Mouse (Mus musculus) intestine, embryonic 16.5 days (tissue): ENCODE data around the gene D230025D16Rik. TPM values are rescaled to one million over a fixed set of nuclear protein-coding genes. Genes with fewer than 3 reads are reported as not detected.

Experiments used
- ATAC-seq: fragments of 200-750 bp; cut with Nextera tagmentation; 2 replicates; pipeline ENCODE4 v1.8.0; 2017; ENCODE audit warnings: moderate TSS enrichment, moderate library complexity
- H3K27ac ChIP-seq: fragments of 300-500 bp; sonication (generic); 2 replicates; pipeline ENCODE4 v1.5.1; 2014; ENCODE audit warnings: mild to moderate bottlenecking, low read length
- H3K27me3 ChIP-seq: fragments of 300-500 bp; sonication (generic); replicated peaks from 2 replicates; pipeline ENCODE4 v1.6.1; 2014; ENCODE audit warnings: low read length, control low read depth, mixed read lengths; ENCODE audit not compliant: control insufficient read depth, insufficient read depth
- H3K36me3 ChIP-seq: fragments of 300-500 bp; sonication (generic); 2 replicates; pipeline ENCODE4 v1.6.1; 2014; ENCODE audit warnings: low read length, control low read depth; ENCODE audit not compliant: control insufficient read depth, insufficient read depth
- H3K4me1 ChIP-seq: fragments of 300-500 bp; sonication (generic); 2 replicates; pipeline ENCODE4 v1.6.1; 2014; ENCODE audit warnings: low read length, control low read depth, mixed read lengths; ENCODE audit not compliant: control insufficient read depth, insufficient read depth
- H3K4me2 ChIP-seq: fragments of 300-500 bp; sonication (generic); 2 replicates; pipeline ENCODE4 v1.6.1; 2014; ENCODE audit warnings: low read depth, low read length, control low read depth
- H3K4me3 ChIP-seq: fragments of 300-500 bp; sonication (generic); 2 replicates; pipeline ENCODE4 v1.5.1; 2014; ENCODE audit warnings: mild to moderate bottlenecking, low read length
- H3K9ac ChIP-seq: fragments of 300-500 bp; sonication (generic); 2 replicates; pipeline ENCODE4 v1.6.1; 2014; ENCODE audit warnings: low read depth, low read length
- H3K9me3 ChIP-seq: fragments of 300-500 bp; sonication (generic); 2 replicates; pipeline ENCODE4 v1.6.1; 2016; ENCODE audit warnings: low read length, control low read depth; ENCODE audit not compliant: control insufficient read depth
- WGBS: fragments of 180-500 bp; shearing (Covaris S2); extraction: QIAGEN DNeasy Blood & Tissue Kit; methylation state at CpG from one replicate; pipeline ENCODE4 v1.1.7; 2014; 5-methylcytosine and 5-hydroxymethylcytosine counted together
- polyA plus RNA-seq: library from polyadenylated mRNA; unstranded; fragments of >200 nt; fragmentation: Nextera tagmentation; extraction: Ambion mirVana; gene quantifications from 2 replicates; pipeline ENCODE4 v1.2.1, GENCODE M21; 2015

D230025D16Rik gene
- polyA plus RNA-seq, 1 experiment from 2014 or later: 20.6 TPM

DNA sequence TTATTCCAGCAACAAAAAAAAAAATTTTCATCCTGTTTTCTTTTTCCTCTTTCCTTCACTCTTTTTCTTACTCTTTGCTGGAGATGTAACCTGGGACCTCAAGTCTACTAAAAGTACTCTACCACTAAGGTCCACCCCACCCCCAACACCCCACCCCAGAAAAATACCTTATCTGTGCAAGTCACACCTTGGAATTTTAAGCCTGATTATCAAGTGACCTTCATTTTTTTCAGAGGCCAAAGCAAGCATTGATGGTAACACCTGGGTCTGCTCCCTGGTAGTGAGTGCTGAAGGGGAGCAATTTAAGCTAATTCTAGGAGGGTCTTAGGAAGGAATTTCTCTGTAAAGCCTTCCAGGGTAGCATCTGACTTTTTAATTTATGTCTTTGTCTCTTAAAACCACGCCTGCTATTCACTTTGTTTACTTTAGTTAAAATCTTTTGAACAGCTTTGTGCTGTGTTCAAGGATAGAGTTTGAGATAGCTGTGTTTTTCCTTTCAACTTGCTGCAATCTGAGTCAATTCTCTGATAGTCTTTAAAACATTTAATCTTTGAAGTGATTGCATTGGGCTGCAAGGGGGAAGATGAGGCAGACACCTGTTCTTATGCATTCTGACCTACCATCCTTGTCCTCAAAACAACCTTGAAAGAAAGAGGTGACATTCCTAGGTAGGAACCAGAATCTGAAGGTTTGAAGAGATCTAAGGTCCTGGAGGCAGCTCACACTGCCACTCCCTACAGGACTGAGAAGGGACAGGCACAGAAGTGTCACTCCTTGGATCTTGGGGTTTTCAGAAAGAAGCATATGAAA is 8.4 kb downstream of the D230025D16Rik start:
- 24% methylated on average over 1 of the region's 1 CpGs for WGBS
- Histone ChIP-seq H3K9ac (no peak overlapping the region), H3K27ac (no peak overlapping the region; the same call in 1 of the 2 replicates), H3K9me3 (no peaks in the 10 kb centered on the region), H3K4me2 (no peak overlapping the region), H3K27me3 (no peaks in the 10 kb centered on the region), H3K36me3 (peaks cover 8% of the 10 kb centered on the region; the same call in 1 of the 2 replicates), H3K4me3 (no peak overlapping the region), H3K4me1 (peaks cover 5% of the 10 kb centered on the region; the same call in 1 of the 2 replicates)
- no peak for ATAC-seq

DNA sequence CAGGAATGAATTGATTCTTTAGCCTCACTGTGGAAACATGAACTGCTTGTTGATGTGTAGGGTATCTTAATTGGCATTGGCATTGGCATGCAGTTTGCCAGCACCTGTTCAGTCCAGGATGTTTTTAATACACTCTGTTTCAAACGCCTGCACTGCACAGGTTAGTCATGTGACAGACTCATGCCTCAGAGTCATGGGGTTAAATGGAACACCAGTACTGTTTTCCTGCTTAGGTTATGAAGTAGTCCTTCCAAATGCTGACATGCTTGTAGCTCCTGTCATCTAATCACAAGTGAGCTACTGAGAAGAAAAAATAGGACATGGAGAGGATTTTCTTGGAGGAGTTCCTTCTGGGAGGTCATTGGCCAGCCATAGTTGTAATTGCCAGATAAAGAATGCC is 10.3 kb downstream of the D230025D16Rik start:
- peaks cover 5% of the 10 kb centered on the region; the same call in 1 of the 2 replicates for H3K4me1 ChIP-seq
- no peak overlapping the region for H3K4me2 ChIP-seq
- ATAC-seq: no peak
- H3K4me3 ChIP-seq: no peak overlapping the region
- H3K36me3 ChIP-seq: peaks cover 15% of the 10 kb centered on the region
- H3K9me3 ChIP-seq: no peaks in the 10 kb centered on the region
- WGBS: 67% methylated on average over 1 of the region's 1 CpGs
- H3K9ac ChIP-seq: no peak overlapping the region
- H3K27ac ChIP-seq: no peak overlapping the region
- no peaks in the 10 kb centered on the region for H3K27me3 ChIP-seq

- WGBS: 87% methylated on average over 14 of the region's 14 CpGs
- peaks cover 5% of the 10 kb centered on the region; the same call in 1 of the 2 replicates for H3K4me1 ChIP-seq
- no peak for ATAC-seq
These were observed 12.6 kb downstream of the D230025D16Rik start for GRCm38 (mm10) chr8:105237442-105238142.

GRCm38 (mm10) chr8:105241016-105241415 is 16.1 kb downstream of the D230025D16Rik start:
- H3K36me3 ChIP-seq: peaks cover 20% of the 10 kb centered on the region
- ATAC-seq: no peak
- H3K27ac ChIP-seq: no peak overlapping the region
- H3K4me2 ChIP-seq: no peak overlapping the region
- H3K9ac ChIP-seq: no peak overlapping the region
- H3K27me3 ChIP-seq: no peaks in the 10 kb centered on the region
- WGBS: 93% methylated on average over 7 of the region's 7 CpGs
- H3K4me1 ChIP-seq: no peaks in the 10 kb centered on the region
- H3K9me3 ChIP-seq: no peaks in the 10 kb centered on the region
- no peak overlapping the region for H3K4me3 ChIP-seq

More at GRCm38 (mm10) chr8:105237442-105238142, 12.6 kb downstream of the D230025D16Rik start:
- Histone ChIP-seq H3K4me3 (no peak overlapping the region), H3K36me3 (peaks cover 19% of the 10 kb centered on the region), H3K9me3 (no peaks in the 10 kb centered on the region), H3K27ac (no peak overlapping the region), H3K27me3 (no peaks in the 10 kb centered on the region), H3K4me2 (no peak overlapping the region), H3K9ac (no peak overlapping the region)

- Histone ChIP-seq H3K27me3 (no peaks in the 10 kb centered on the region), H3K4me3 (no peak overlapping the region), H3K36me3 (peaks cover 4% of the 10 kb centered on the region; the same call in 1 of the 2 replicates), H3K4me1 (peaks cover 16% of the 10 kb centered on the region), H3K27ac (no peak overlapping the region), H3K9me3 (no peaks in the 10 kb centered on the region), H3K4me2 (no peak overlapping the region), H3K9ac (no peak overlapping the region)
- no peak for ATAC-seq
- whole genome bisulfite sequencing: 90% methylated on average over 6 of the region's 6 CpGs
These were observed 27.0 kb downstream of the D230025D16Rik start for GRCm38 (mm10) chr8:105251954-105252353.

- Histone ChIP-seq H3K27me3 (no peaks in the 10 kb centered on the region), H3K4me3 (no peak overlapping the region), H3K9ac (no peak overlapping the region), H3K27ac (no peak overlapping the region), H3K4me2 (no peak overlapping the region), H3K36me3 (peaks cover 4% of the 10 kb centered on the region; the same call in 1 of the 2 replicates), H3K9me3 (no peaks in the 10 kb centered on the region), H3K4me1 (peaks cover 16% of the 10 kb centered on the region)
- 80% methylated on average over 10 of the region's 10 CpGs for WGBS
- ATAC-seq: no peak
These were observed 28.0 kb downstream of the D230025D16Rik start for GRCm38 (mm10) chr8:105252680-105253537.

GRCm38 (mm10) chr8:105253766-105254151 is 28.8 kb downstream of the D230025D16Rik start:
- 0 out of 2 replicates have a peak overlapping the region, but pooled peaks have one; percentile 10 for H3K27ac ChIP-seq

GRCm38 (mm10) chr8:105254152-105254965 is 29.4 kb downstream of the D230025D16Rik start:
- peaks cover 9% of the 10 kb centered on the region for H3K27me3 ChIP-seq
- H3K4me1 ChIP-seq: peaks cover 23% of the 10 kb centered on the region
- peak overlapping the region; percentile 83 for H3K9ac ChIP-seq
- H3K36me3 ChIP-seq: peaks cover 4% of the 10 kb centered on the region; the same call in 1 of the 2 replicates
- WGBS: under 1% methylated on average over 70 of the region's 74 CpGs
- H3K9me3 ChIP-seq: no peaks in the 10 kb centered on the region
- H3K4me3 ChIP-seq: peak overlapping the region; percentile 71
- ATAC-seq: peak; percentile 91
- peak overlapping the region; percentile 98 for H3K4me2 ChIP-seq
- H3K27ac ChIP-seq: peak overlapping the region; percentile 81

More at GRCm38 (mm10) chr8:105253766-105254151, 28.8 kb downstream of the D230025D16Rik start:
- 38% methylated on average over 20 of the region's 20 CpGs for WGBS
- Histone ChIP-seq H3K4me2 (peak overlapping the region; percentile 98), H3K4me3 (peak overlapping the region; percentile 71), H3K9ac (peak overlapping the region; percentile 83; the same call in 1 of the 2 replicates), H3K27me3 (peaks cover 4% of the 10 kb centered on the region; the same call in 1 of the 2 replicates), H3K9me3 (no peaks in the 10 kb centered on the region), H3K4me1 (peaks cover 17% of the 10 kb centered on the region), H3K36me3 (peaks cover 4% of the 10 kb centered on the region; the same call in 1 of the 2 replicates)
- 0 out of 2 replicates have a peak, but pooled peaks have one; percentile 8 for ATAC-seq
